Mouse (Mus musculus) lung, postnatal 0 days (tissue): Measurements from ENCODE around the gene Tfr2.

ENCODE experiments used
- CTCF ChIP-seq: IDR thresholded peaks from 2 replicates; pipeline ENCODE4 v1.5.1; 2016; ENCODE audit warnings: antibody characterized with exemption, mild to moderate bottlenecking
- EP300 ChIP-seq: IDR thresholded peaks from 2 replicates; pipeline ENCODE4 v1.6.1; 2016; ENCODE audit warnings: antibody characterized with exemption, mild to moderate bottlenecking, control low read depth

DNA sequence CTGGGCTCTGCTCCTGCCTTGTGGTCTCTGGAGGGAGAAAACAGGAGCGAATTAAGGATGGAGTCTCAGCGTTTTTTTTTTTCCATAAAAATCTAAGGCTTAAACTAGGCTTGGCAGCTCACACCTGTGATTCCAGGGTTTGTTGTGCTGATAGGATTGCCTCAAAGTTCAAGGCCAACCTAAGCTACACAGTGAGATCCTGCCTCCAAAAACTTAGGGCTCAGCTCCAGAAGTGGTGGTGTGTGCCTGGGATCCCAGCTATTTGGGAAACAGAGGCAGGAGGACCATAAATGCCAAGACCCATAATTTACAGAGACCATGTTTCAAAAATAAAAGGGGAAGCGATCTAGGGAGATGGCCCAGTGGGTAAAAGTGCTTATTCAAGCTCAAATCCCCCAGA, 39.7 kb downstream of the Tfr2 start:
- TF ChIP-seq CTCF (no peak), EP300 (no peak)
